Mouse (Mus musculus) ES-E14 (cell line): ENCODE measurements around the gene Phlda1. TPM values are rescaled to one million over a fixed set of nuclear protein-coding genes. Genes with fewer than 3 reads are reported as not detected.

ENCODE experiments used
- DNase-seq: peaks from one replicate; pipeline ENCODE4 v3.0.0-alpha.2; 2013; ENCODE audit warnings: low read depth, low spot score
- H3K27ac ChIP-seq: 2 replicates; pipeline ENCODE4 v1.5.1; 2012; ENCODE audit warnings: low read depth, mild to moderate bottlenecking, low read length, moderate library complexity, mixed read lengths; ENCODE audit not compliant: poor library complexity, insufficient read depth, severe bottlenecking
- H3K36me3 ChIP-seq: 2 replicates; pipeline ENCODE4 v1.6.1; 2012; ENCODE audit warnings: mild to moderate bottlenecking, low read length, moderate library complexity, mixed read lengths; ENCODE audit not compliant: control insufficient read depth, poor library complexity, insufficient read depth, severe bottlenecking
- H3K4me1 ChIP-seq, 2 experiments: fragments of 150-350 bp in 1 of 2; sonication (generic) in 1 of 2; 2 replicates each; pipeline ENCODE4 v1.6.1; 2012; ENCODE audit warnings: low read length in 2 of 2, mild to moderate bottlenecking in 1 of 2, mixed read lengths in 1 of 2; ENCODE audit not compliant: control insufficient read depth in 2 of 2, insufficient read depth in 2 of 2, poor library complexity in 1 of 2
- H3K4me3 ChIP-seq, 2 experiments: fragments of 150-350 bp in 1 of 2; sonication (generic) in 1 of 2; 2 replicates each; pipeline ENCODE4 v1.5.1; 2012; ENCODE audit warnings: low read length in 2 of 2, low read depth in 1 of 2, mild to moderate bottlenecking in 1 of 2, mixed read lengths in 1 of 2; ENCODE audit not compliant: insufficient read depth in 1 of 2, poor library complexity in 1 of 2, severe bottlenecking in 1 of 2
- H3K9ac ChIP-seq: 2 replicates; pipeline ENCODE4 v1.6.1; 2012; ENCODE audit warnings: low read depth, mild to moderate bottlenecking, low read length, mixed read lengths; ENCODE audit not compliant: poor library complexity, insufficient read depth, severe bottlenecking
- H3K9me3 ChIP-seq: fragments of 150-350 bp; sonication (generic); 2 replicates; pipeline ENCODE4 v1.6.1; 2012; ENCODE audit warnings: low read depth, mild to moderate bottlenecking, low read length; ENCODE audit not compliant: control insufficient read depth, insufficient read depth
- CHD2 ChIP-seq: IDR thresholded peaks from 2 replicates; pipeline ENCODE4 v1.6.1; 2014; ENCODE audit warnings: mild to moderate bottlenecking, low read depth, low read length, inconsistent platforms
- HCFC1 ChIP-seq: IDR thresholded peaks from 2 replicates; pipeline ENCODE4 v1.6.1; 2012; ENCODE audit warnings: low read length, inconsistent platforms, borderline replicate concordance; ENCODE audit not compliant: insufficient read depth
- MAFK ChIP-seq: IDR thresholded peaks from 2 replicates; pipeline ENCODE4 v1.6.1; 2014; ENCODE audit warnings: mild to moderate bottlenecking, low read depth, low read length, inconsistent platforms; ENCODE audit not compliant: insufficient read depth
- ZC3H11A ChIP-seq: IDR thresholded peaks from 2 replicates; pipeline ENCODE4 v1.6.1; 2012; ENCODE audit warnings: low read depth, mild to moderate bottlenecking, inconsistent platforms, low read length, borderline replicate concordance
- ZNF384 ChIP-seq: IDR thresholded peaks from 2 replicates; pipeline ENCODE4 v1.6.1; 2012; ENCODE audit warnings: low read depth, low read length, inconsistent platforms
- in situ Hi-C, 2 experiments: fragments of 600-800 bp; cut with MboI; formaldehyde crosslinking; loops; one replicate each; pipeline ENCODE4 v1.15.1; 2025; ENCODE audit warnings: low sequenced_read_pairs in 2 of 2, inconsistent platforms in 1 of 2; ENCODE audit not compliant: unreplicated experiment in 2 of 2
- total RNA-seq: library from RNA; depleted of rRNA; stranded (reverse); fragments of 300-350 nt; gene quantifications from 2 replicates; pipeline ENCODE4 v1.2.3, GENCODE M21; 2012

Phlda1 gene
- total RNA-seq, 1 experiment, result 9.8 TPM

DNA sequence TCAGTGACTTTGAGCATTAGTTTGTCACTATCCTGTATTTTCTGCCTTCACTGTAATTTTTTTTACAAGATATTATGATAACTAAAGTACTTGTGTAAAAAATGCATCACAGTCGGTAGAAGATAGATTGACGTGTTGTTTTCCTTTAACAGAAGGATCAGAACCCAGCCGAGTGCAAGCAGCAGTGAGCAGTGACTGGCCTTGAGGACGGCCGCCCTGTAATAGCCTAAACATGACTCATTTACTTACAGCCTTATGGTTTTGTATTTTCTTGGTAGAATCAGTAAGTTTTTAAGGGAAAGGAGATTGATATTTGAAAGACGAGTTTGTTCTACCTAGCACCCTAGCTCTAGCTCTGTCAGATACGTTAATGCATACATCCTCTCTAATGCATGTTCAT lies 10.2 kb upstream of the Phlda1 start:
- TF ChIP-seq ZNF384, result no peak
- TF ChIP-seq ZC3H11A, result no peak
- TF ChIP-seq CHD2, result no peak
- TF ChIP-seq MAFK, result no peak
- TF ChIP-seq HCFC1, result no peak
- Histone ChIP-seq H3K4me3 (no peak overlapping the region), H3K27ac (no peak overlapping the region), H3K9me3 (no peaks in the 10 kb centered on the region), H3K4me1 (no peaks in the 10 kb centered on the region), H3K36me3 (peaks cover 22% of the 10 kb centered on the region), H3K9ac (no peak overlapping the region)
- no peak for DNase-seq
- in situ Hi-C loops, result no loop called here

DNA sequence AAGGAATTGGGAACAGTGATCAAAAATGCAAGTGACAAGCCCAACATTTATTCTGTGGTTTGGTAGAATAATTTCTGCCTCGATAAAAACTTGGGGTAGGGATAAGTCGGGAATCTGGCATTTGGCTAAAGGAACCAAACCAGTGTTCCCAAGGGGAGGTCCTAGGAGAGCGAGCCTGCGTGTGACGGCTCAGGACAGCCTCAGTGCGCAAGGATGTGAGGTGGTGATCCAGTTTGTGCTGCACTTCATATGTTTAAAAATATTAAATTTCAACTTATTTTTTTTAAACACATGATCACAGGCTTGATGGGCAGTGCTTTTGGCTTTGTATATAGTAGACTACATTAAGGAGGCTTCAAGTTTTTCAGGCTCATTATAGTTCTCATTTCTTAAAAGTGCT lies 6.2 kb upstream of the Phlda1 start:
- in situ Hi-C loops, result loop anchor here in 1 of 2 experiments (10.0 kb wide), 1 partner anchor 155 kb away; no protein-coding TSS in a partner anchor
- Histone ChIP-seq H3K36me3 (peaks cover 6% of the 10 kb centered on the region; the same call in 1 of the 2 replicates), H3K4me3 (no peak overlapping the region), H3K4me1 (no peaks in the 10 kb centered on the region), H3K27ac (no peak overlapping the region), H3K9me3 (no peaks in the 10 kb centered on the region), H3K9ac (no peak overlapping the region)
- no peak for DNase-seq
- TF ChIP-seq CHD2 (no peak), HCFC1 (no peak), MAFK (no peak), ZC3H11A (no peak)

DNA sequence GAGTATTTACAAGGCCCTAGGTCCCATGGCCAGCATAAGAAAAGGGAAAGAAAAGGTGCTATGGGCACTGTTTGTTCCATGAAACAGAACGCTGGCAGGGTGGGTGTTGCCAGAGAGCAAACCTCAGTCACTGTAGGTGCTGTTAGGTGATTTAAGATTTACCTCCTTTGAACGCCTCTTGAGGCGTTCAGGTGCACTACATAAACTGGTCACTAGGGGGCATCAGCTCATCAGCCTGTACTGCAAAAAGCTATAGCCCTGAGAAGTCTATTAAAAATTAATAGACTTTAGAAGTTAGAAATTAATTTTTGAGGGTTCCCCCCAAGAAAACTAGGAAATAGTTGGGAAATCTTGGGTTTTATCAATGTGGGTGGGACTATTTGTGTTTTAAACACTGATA lies 3.0 kb upstream of the Phlda1 start:
- Histone ChIP-seq H3K4me3 (no peak overlapping the region), H3K9me3 (no peaks in the 10 kb centered on the region), H3K9ac (no peak overlapping the region), H3K4me1 (peaks cover 0 to 3% of the 10 kb centered on the region in 2 experiments; a peak in 1 of 4 replicates), H3K27ac (no peak overlapping the region), H3K36me3 (peaks cover 2% of the 10 kb centered on the region; the same call in 1 of the 2 replicates)
- DNase-seq, result peak; percentile 60
- in situ Hi-C loops, result loop anchor here in 1 of 2 experiments (10.0 kb wide), 1 partner anchor 152 kb away; no protein-coding TSS in a partner anchor
- TF ChIP-seq ZC3H11A (peak; percentile 94), MAFK (no peak)

DNA sequence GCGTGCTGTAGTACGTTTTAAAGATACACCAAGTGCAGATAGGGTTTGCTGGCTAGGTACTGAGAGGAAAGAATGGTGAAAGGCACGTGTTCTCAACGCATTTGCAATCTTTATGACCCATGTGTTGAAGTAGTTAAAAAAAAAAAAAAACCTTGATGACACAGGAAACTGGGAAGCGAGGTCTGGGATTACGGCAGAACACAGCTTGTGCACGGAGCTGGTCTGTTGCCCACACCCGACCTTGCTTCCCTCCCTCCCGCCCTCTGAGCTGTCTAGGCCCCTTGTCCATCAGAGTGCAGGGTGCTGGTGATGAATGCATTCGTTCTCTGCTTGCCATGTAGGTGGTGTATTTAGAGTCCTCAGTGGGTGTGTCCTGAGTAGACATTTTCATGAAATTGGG lies 2.4 kb upstream of the Phlda1 start:
- H3K9me3 ChIP-seq, result no peaks in the 10 kb centered on the region
- no peak overlapping the region for H3K4me3 ChIP-seq
- in situ Hi-C loops, result loop anchor here in 1 of 2 experiments (10.0 kb wide), 1 partner anchor 151 kb away; no protein-coding TSS in a partner anchor
- H3K36me3 ChIP-seq, result no peaks in the 10 kb centered on the region; the same call in 1 of the 2 replicates
- H3K4me1 ChIP-seq, result peaks cover 3% of the 10 kb centered on the region in 2 experiments
- no peak for TF ChIP-seq CHD2
- TF ChIP-seq ZNF384, result no peak
- no peak for TF ChIP-seq MAFK
- TF ChIP-seq ZC3H11A, result no peak
- no peak for TF ChIP-seq HCFC1
- H3K27ac ChIP-seq, result no peak overlapping the region
- H3K9ac ChIP-seq, result no peak overlapping the region
- no peak for DNase-seq

DNA sequence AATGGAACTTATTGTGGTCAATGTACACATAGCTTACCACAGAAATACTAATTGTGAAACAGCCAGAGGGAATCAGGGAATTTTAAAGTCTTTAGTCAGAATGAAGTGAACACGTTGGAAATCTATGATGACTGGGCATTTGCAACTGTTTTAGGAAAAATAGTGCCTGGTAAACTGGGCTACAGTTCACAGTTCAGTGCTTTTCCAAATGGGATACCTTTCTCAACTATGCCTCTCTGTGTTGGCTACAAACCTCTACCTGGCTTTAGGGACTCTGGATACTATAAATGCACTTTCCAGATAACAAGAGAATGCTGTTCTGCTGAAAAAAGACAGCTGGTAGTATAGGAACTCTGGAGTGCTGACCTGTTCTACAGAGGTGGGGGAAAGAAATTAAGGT lies 1.5 kb upstream of the Phlda1 start:
- in situ Hi-C loops, result loop anchor here in 1 of 2 experiments (10.0 kb wide), 1 partner anchor 150 kb away; no protein-coding TSS in a partner anchor
- H3K4me1 ChIP-seq, result peaks cover 3 to 5% of the 10 kb centered on the region in 2 experiments
- H3K36me3 ChIP-seq, result no peaks in the 10 kb centered on the region
- no peak for DNase-seq
- H3K9me3 ChIP-seq, result no peaks in the 10 kb centered on the region
- H3K9ac ChIP-seq, result no peak overlapping the region
- H3K4me3 ChIP-seq, result no peak overlapping the region
- H3K27ac ChIP-seq, result no peak overlapping the region
- TF ChIP-seq HCFC1 (no peak), ZNF384 (no peak), CHD2 (no peak), MAFK (no peak), ZC3H11A (no peak)
